Mouse (Mus musculus) adrenal gland, adult 8-10 months (tissue): ENCODE results near the gene Adk. TPM values are rescaled to one million over a fixed set of nuclear protein-coding genes. Genes with fewer than 3 reads are reported as not detected.

Experiments
- DNase-seq: peaks from one replicate; pipeline ENCODE4 v3.0.0; 2022
- total RNA-seq, 4 experiments: library from RNA; stranded (reverse); gene quantifications; 2 replicates each; pipeline ENCODE4 v1.2.4; 2022

Adk gene
- total RNA-seq, 4 experiments from 2014 or later = 151 to 212 (median 178) TPM

GRCm38 (mm10) chr14:21278290-21278689 lies 225.9 kb downstream of the Adk start:
- no peak for DNase-seq

- no peak for DNase-seq
Observed at GRCm38 (mm10) chr14:21278907-21279535, 226.6 kb downstream of the Adk start.

- no peak for DNase-seq
Observed at GRCm38 (mm10) chr14:21280451-21280850, 228.1 kb downstream of the Adk start.

GRCm38 (mm10) chr14:21281506-21281905 lies 229.1 kb downstream of the Adk start:
- DNase-seq = no peak

GRCm38 (mm10) chr14:21284116-21284515 lies 231.7 kb downstream of the Adk start:
- no peak for DNase-seq

GRCm38 (mm10) chr14:21284847-21285246 lies 232.5 kb downstream of the Adk start:
- no peak for DNase-seq

- no peak for DNase-seq
Observed at GRCm38 (mm10) chr14:21286274-21286673, 233.9 kb downstream of the Adk start.

GRCm38 (mm10) chr14:21287726-21288442 lies 235.5 kb downstream of the Adk start:
- no peak for DNase-seq

- no peak for DNase-seq
Observed at GRCm38 (mm10) chr14:21299743-21300142, 247.4 kb downstream of the Adk start.

- DNase-seq = no peak
Observed at GRCm38 (mm10) chr14:21304815-21305214, 252.4 kb downstream of the Adk start.

- DNase-seq = no peak
Observed at GRCm38 (mm10) chr14:21308349-21308936, 256.1 kb downstream of the Adk start.

- no peak for DNase-seq
Observed at GRCm38 (mm10) chr14:21310530-21310929, 258.2 kb downstream of the Adk start.

GRCm38 (mm10) chr14:21313561-21314342 lies 261.4 kb downstream of the Adk start:
- no peak for DNase-seq

- DNase-seq = no peak
Observed at GRCm38 (mm10) chr14:21314466-21314865, 262.1 kb downstream of the Adk start.

- no peak for DNase-seq
Observed at GRCm38 (mm10) chr14:21334826-21335225, 282.5 kb downstream of the Adk start.

GRCm38 (mm10) chr14:21335691-21336314 lies 283.4 kb downstream of the Adk start:
- no peak for DNase-seq

GRCm38 (mm10) chr14:21337948-21338347 lies 285.6 kb downstream of the Adk start:
- no peak for DNase-seq

- no peak for DNase-seq
Observed at GRCm38 (mm10) chr14:21341195-21341594, 288.8 kb downstream of the Adk start.

GRCm38 (mm10) chr14:21342984-21343383 lies 290.6 kb downstream of the Adk start:
- no peak for DNase-seq

- DNase-seq = no peak
Observed at GRCm38 (mm10) chr14:21344896-21345295, 292.5 kb downstream of the Adk start.

GRCm38 (mm10) chr14:21348611-21349260 lies 296.4 kb downstream of the Adk start:
- no peak for DNase-seq

GRCm38 (mm10) chr14:21351646-21352045 lies 299.3 kb downstream of the Adk start:
- DNase-seq = no peak
